In genomic region chr7:29281201-29282073, GRCm38 (mm10) we compare ENCODE assay signal across 8 mouse cellular contexts. TPM values are rescaled to one million over a fixed set of nuclear protein-coding genes. Genes with fewer than 3 reads are reported as not detected.
DNase-seq lines count a peak whose midpoint lies in the region; ATAC-seq lines count a peak whose summit lies in the region.

TSS of gene Spint2 (minus strand) at chr7:29281912.

- peak within 1 kb of the TSS; percentile 69 for H3K27ac ChIP-seq in embryonic facial prominence, embryonic 12.5 days

- DNase-seq in CD8-positive naive resting alpha-beta T cell, adult 2 months (ENCODE audit: low read depth in 2 of 2, low spot score in 2 of 2): peak; percentile 45 to 58
- peak; percentile 75 for DNase-seq in WW6 (ENCODE audit: low read depth, low spot score)
- peak; percentile 68 for DNase-seq in heart, postnatal 4 days
- no peak for DNase-seq in layer of hippocampus, adult 8-10 months (ENCODE audit: low spot score in 2 of 2)
- DNase-seq in lung, postnatal 10 days: peak; percentile 87
- DNase-seq in retina, adult 2 months (ENCODE audit: low read depth, low spot score): peak; percentile 69
- DNase-seq in urinary bladder, postnatal 36 days (ENCODE audit: low spot score in 2 of 2): peak; percentile 86 to 88

- WGBS in embryonic facial prominence, embryonic 12.5 days: under 1% methylated on average over 80 of the region's 80 CpGs

- peaks cover 33% of the 10 kb centered on the region for H3K27me3 ChIP-seq in embryonic facial prominence, embryonic 12.5 days

- H3K9ac ChIP-seq in embryonic facial prominence, embryonic 12.5 days: peak within 1 kb of the TSS; percentile 60

- H3K36me3 ChIP-seq in embryonic facial prominence, embryonic 12.5 days: no peaks in the 10 kb centered on the region

- no peaks in the 10 kb centered on the region for H3K9me3 ChIP-seq in embryonic facial prominence, embryonic 12.5 days

- peaks cover 5% of the 10 kb centered on the region for H3K4me1 ChIP-seq in embryonic facial prominence, embryonic 12.5 days

- H3K4me2 ChIP-seq in embryonic facial prominence, embryonic 12.5 days (replicated peaks): peak within 1 kb of the TSS; percentile 99

- H3K4me3 ChIP-seq in embryonic facial prominence, embryonic 12.5 days: peak within 1 kb of the TSS; percentile 59

- peak; percentile 78 for ATAC-seq in embryonic facial prominence, embryonic 12.5 days (ENCODE audit: insufficient number of reproducible peaks, insufficient read depth, low FRiP score, low TSS enrichment)

RNA-seq across cellular contexts. Expression of gene Spint2, which starts in this region (rescaled TPM):
- 94.0 and 104 TPM in 2 replicates for polyA plus RNA-seq in embryonic facial prominence, embryonic 12.5 days (2016; fragmentation: Nextera tagmentation; extraction: Ambion mirVana)
- 10 to 100 TPM; 71.2 to 73.7 TPM for total RNA-seq in heart, postnatal 4 days (2021)
- total RNA-seq in layer of hippocampus, adult 8-10 months (2022): 10 to 100 TPM; 22.3 to 30.6 (median 25.9) TPM

Comparison
In these comparisons a context has a peak if more than half of its experiments do, and no peak if none do; other contexts are left out.
1. DNase-seq: peak in CD8-positive naive resting alpha-beta T cell, adult 2 months (2 of 2), WW6 (single experiment), heart, postnatal 4 days (single experiment), lung, postnatal 10 days (single experiment), retina, adult 2 months (single experiment) and urinary bladder, postnatal 36 days (2 of 2); none in layer of hippocampus, adult 8-10 months (0 of 2).